Mouse (Mus musculus) regulatory T cell (primary cell): ENCODE measurements around the gene Zbtb25.

Experiments used
- in situ Hi-C: fragments of 300-600 bp; cut with MboI, MseI; formaldehyde crosslinking; loops from one replicate; pipeline ENCODE4 v1.15.1; 2025; ENCODE audit warnings: high pct_unique_total_duplicates

The Zbtb25 gene

GRCm38 (mm10) chr12:76341080-76341479 lies 28.3 kb downstream of the Zbtb25 start:
- in situ Hi-C loops: loop anchor here (5.0 kb wide), 2 partner anchors 56 to 79 kb away; no protein-coding TSS in a partner anchor

- in situ Hi-C loops: no loop called here
Measured at GRCm38 (mm10) chr12:76336111-76336965, 33.1 kb downstream of the Zbtb25 start.

- in situ Hi-C loops: no loop called here
Measured at GRCm38 (mm10) chr12:76335641-76336040, 33.8 kb downstream of the Zbtb25 start.

GRCm38 (mm10) chr12:76333688-76334087 lies 35.7 kb downstream of the Zbtb25 start:
- in situ Hi-C loops: no loop called here

GRCm38 (mm10) chr12:76328567-76329354 lies 40.6 kb downstream of the Zbtb25 start:
- in situ Hi-C loops: no loop called here

- in situ Hi-C loops: no loop called here
Measured at GRCm38 (mm10) chr12:76326437-76327220, 42.8 kb downstream of the Zbtb25 start.

GRCm38 (mm10) chr12:76324679-76325431 lies 44.5 kb downstream of the Zbtb25 start, which contains the start of gene Akap5:
Gene Akap5 (plus strand): TSS chr12:76324891.
- in situ Hi-C loops: no loop called here

- in situ Hi-C loops: no loop called here
Measured at GRCm38 (mm10) chr12:76318282-76319212, 50.9 kb downstream of the Zbtb25 start.

- in situ Hi-C loops: no loop called here
Measured at GRCm38 (mm10) chr12:76311951-76312350, 57.5 kb downstream of the Zbtb25 start.

- in situ Hi-C loops: no loop called here
Measured at GRCm38 (mm10) chr12:76311227-76311626, 58.2 kb downstream of the Zbtb25 start.

GRCm38 (mm10) chr12:76310633-76311032 lies 58.8 kb downstream of the Zbtb25 start:
- in situ Hi-C loops: no loop called here

GRCm38 (mm10) chr12:76310007-76310406 lies 59.4 kb downstream of the Zbtb25 start:
- in situ Hi-C loops: no loop called here

- in situ Hi-C loops: no loop called here
Measured at GRCm38 (mm10) chr12:76308436-76308835, 61.0 kb downstream of the Zbtb25 start.

- in situ Hi-C loops: no loop called here
Measured at GRCm38 (mm10) chr12:76307964-76308363, 61.4 kb downstream of the Zbtb25 start.

GRCm38 (mm10) chr12:76306852-76307561 lies 62.4 kb downstream of the Zbtb25 start:
- in situ Hi-C loops: no loop called here

GRCm38 (mm10) chr12:76305107-76305506 lies 64.3 kb downstream of the Zbtb25 start:
- in situ Hi-C loops: no loop called here

GRCm38 (mm10) chr12:76304199-76304598 lies 65.2 kb downstream of the Zbtb25 start:
- in situ Hi-C loops: no loop called here

- in situ Hi-C loops: no loop called here
Measured at GRCm38 (mm10) chr12:76303474-76303873, 65.9 kb downstream of the Zbtb25 start.

- in situ Hi-C loops: no loop called here
Measured at GRCm38 (mm10) chr12:76300367-76300766, 69.0 kb downstream of the Zbtb25 start.
